Mouse (Mus musculus) erythroblast, adult 5-6 weeks (primary cell): ENCODE measurements at regions not wholly inside any gene's neighbourhood (a gene's known extent, or its start where the extent isn't known, plus 50 kb on each side); places are given as distances from the start of the nearest gene placed in this dataset.

Source experiments
- ATAC-seq: replicated peaks from 2 replicates; pipeline ENCODE4 v1.8.0; 2016; ENCODE audit warnings: moderate number of reproducible peaks, mild to moderate bottlenecking, moderate TSS enrichment, inconsistent platforms; ENCODE audit not compliant: poor library complexity, low FRiP score, severe bottlenecking

DNA sequence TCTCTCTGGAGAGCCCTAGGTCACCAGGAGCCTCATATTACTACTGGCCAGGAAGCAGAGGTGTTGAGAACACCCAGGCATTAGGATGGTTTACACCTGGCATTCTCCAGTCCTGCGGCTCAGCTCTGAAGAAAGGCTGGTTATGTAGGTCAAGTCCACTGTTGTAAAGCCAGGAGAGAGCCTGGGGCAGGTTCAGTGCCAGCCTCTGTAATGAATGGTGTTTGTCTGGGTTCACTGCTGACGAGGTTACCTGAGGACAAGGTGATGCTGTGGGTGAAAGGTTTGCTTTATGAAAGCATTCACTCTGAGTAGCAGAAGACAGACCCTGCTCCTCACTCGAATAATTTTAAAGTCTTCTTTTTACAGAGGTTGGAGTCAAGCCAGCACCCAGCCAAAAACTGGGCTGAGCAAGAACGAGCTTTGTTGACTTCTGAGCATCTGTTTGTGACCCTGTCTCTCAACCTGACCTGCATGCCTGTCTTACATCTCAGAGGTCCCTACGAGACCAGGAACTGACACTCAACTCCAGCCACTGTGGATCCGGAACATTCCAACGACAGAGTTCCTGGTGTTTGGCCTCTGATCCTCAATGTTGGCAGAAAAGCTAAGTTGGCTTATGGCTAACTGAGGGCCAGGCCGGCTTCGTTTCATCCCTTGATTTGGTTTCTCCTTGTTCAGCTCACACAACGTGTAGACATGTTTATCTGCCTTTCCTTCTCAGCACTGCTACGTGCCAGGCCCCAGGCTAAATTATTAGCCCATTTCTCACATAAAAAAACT lies 327.0 kb downstream of the Zfp706 start:
- ATAC-seq, result peak; percentile 17; the same call in 1 of the 2 replicates

DNA sequence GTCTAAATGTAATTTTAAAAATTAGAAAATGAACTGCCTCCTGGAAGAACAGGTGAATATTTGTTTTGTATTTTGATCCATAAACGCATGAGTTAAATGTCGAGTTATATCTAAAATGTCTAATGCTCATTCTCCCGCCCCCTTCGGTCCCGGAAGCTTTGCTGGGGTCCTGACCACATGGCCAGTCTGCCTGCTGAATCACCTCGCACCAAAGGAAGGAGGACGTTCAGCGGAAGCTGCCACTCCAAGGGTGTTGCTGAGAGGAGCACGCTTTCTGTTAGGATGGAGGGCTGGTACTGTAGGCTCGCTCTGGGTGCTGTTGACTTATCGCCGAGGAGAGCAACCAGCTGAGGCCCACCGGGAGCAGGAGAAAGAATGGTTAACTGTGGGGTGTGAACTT lies 328.0 kb downstream of the Zfp706 start:
- peak; percentile 24; the same call in 1 of the 2 replicates for ATAC-seq

DNA sequence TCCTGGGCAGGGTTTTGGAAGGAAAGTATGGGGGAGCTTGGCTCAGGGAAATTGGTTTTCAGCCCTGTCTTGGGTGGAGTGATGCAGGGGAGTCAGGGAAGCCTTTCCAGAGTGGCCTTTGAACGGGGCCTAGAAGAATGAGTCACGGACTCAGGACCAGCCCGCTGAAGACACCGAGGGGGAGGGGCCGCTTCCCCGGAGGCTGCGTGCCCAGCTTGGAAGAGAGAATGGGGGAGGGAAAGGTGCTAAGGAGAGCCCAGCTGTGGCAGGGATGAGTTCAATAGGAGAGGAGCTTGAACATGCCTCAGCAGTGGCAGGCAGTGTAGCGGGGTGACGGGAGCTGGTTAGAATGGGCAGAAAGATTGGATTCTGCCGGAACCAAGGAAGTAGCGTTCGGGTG lies 337.8 kb downstream of the Zfp706 start:
- no peak for ATAC-seq

DNA sequence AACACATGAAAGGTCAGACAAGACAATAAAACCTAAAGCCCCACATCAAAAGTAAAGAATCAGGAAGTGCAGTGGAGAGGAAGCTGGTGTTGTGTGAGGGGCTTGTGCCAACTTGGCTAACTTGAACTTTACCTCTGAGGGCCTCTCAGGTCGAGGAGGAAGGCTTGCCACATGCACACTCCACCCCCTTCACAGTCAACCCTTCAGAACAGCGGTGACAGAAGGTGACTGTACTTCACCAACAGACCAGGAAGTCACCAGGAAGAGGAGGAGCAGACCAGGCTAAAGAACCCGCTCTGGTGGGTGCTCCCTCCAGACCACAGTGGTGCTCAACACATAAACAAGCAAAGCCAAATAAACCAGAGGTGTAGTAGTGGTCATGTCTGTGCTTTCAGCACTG lies 341.0 kb downstream of the Zfp706 start:
- 0 out of 2 replicates have a peak, but pooled peaks have one; percentile 34 for ATAC-seq

DNA sequence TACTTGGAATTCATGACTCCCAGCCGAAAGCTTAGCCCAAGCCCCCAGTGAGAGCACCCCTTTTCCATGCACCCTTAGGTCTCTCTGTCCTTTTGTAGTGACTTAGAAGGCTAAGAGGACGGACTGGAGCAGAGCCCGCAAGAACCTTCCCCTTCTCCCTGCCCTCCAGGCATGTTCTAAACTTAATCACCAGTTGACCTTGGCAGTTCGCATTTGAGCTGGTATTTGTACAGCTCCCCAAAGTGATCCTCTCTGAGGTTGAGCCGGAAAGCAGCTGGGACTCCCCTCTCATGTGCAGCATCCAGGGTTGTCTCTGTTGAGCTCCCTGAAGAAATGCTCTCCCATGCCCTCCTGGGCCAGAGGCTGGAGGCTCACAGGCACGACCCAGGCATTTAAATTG lies 343.2 kb downstream of the Zfp706 start:
- no peak for ATAC-seq

DNA sequence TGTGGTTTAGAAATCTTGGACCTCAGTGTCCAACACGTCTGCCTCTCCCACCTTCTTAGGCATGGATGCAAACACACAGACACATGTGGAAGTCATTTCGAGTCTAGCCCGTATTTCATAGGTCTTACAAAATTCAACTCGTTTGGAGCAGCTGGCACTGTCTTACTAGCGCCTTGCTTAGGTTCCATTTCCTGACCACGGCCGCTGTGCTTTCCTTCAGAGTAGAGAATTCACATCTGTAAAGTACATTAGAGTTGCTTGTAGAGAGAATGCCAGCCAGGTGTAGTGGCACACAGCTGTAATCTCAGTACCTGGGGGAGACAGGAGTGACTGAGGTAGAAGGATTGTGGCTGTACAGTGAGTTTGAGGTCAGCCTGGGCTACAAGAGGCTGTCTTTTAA lies 346.6 kb downstream of the Zfp706 start:
- ATAC-seq, result no peak
